Mouse (Mus musculus): ENCODE data around the gene Klhdc8a.
A peak's percentile ranks its signal among the peaks of the same experiment; 100 is the strongest.

Gene Klhdc8a

GRCm38 (mm10) chr1:132290921-132291675 lies 7.3 kb upstream of the Klhdc8a start:
- DNase-seq (ENCODE audit: low read depth) = no peak

- no peak for DNase-seq (ENCODE audit: low read depth)
Observed at GRCm38 (mm10) chr1:132291706-132292105, 6.7 kb upstream of the Klhdc8a start.

- no peak for DNase-seq (ENCODE audit: low read depth)
Observed at GRCm38 (mm10) chr1:132292318-132293129, 5.9 kb upstream of the Klhdc8a start.

GRCm38 (mm10) chr1:132295506-132295905 lies 2.9 kb upstream of the Klhdc8a start:
- DNase-seq (ENCODE audit: low read depth) = no peak

- DNase-seq (ENCODE audit: low read depth) = no peak
Observed at GRCm38 (mm10) chr1:132296051-132296450, 2.4 kb upstream of the Klhdc8a start.

- no peak for DNase-seq (ENCODE audit: low read depth)
Observed at GRCm38 (mm10) chr1:132298801-132299464, 507 bp downstream of the Klhdc8a start.

- DNase-seq (ENCODE audit: low read depth) = no peak
Observed at GRCm38 (mm10) chr1:132299744-132300143, 1.3 kb downstream of the Klhdc8a start.

- DNase-seq (ENCODE audit: low read depth) = no peak
Observed at GRCm38 (mm10) chr1:132301242-132301641, 2.8 kb downstream of the Klhdc8a start.

- no peak for DNase-seq (ENCODE audit: low read depth)
Observed at GRCm38 (mm10) chr1:132302341-132302866, 4.0 kb downstream of the Klhdc8a start.

- no peak for DNase-seq (ENCODE audit: low read depth)
Observed at GRCm38 (mm10) chr1:132304618-132305214, 6.3 kb downstream of the Klhdc8a start.

GRCm38 (mm10) chr1:132306160-132306559 lies 7.7 kb downstream of the Klhdc8a start:
- DNase-seq (ENCODE audit: low read depth) = no peak

GRCm38 (mm10) chr1:132306808-132307207 lies 8.4 kb downstream of the Klhdc8a start:
- no peak for DNase-seq (ENCODE audit: low read depth)

- no peak for DNase-seq (ENCODE audit: low read depth)
Observed at GRCm38 (mm10) chr1:132307962-132308361, 9.5 kb downstream of the Klhdc8a start.

- no peak for DNase-seq (ENCODE audit: low read depth)
Observed at GRCm38 (mm10) chr1:132308674-132309073, 10.2 kb downstream of the Klhdc8a start.

- DNase-seq (ENCODE audit: low read depth) = no peak
Observed at GRCm38 (mm10) chr1:132310754-132311153, 12.3 kb downstream of the Klhdc8a start.

- DNase-seq (ENCODE audit: low read depth) = no peak
Observed at GRCm38 (mm10) chr1:132311174-132311859, 12.9 kb downstream of the Klhdc8a start.

- DNase-seq (ENCODE audit: low read depth) = no peak
Observed at GRCm38 (mm10) chr1:132312043-132312442, 13.6 kb downstream of the Klhdc8a start.

- peak; percentile 55 for DNase-seq (ENCODE audit: low read depth)
Observed at GRCm38 (mm10) chr1:132312703-132313102, 14.3 kb downstream of the Klhdc8a start.

- peak; percentile 65 for DNase-seq (ENCODE audit: low read depth)
Observed at GRCm38 (mm10) chr1:132315889-132316624, 17.6 kb downstream of the Klhdc8a start, which contains the start of gene Nuak2. Nuak2 (plus strand) TSS chr1:132316126.

GRCm38 (mm10) chr1:132316625-132316994 lies 18.2 kb downstream of the Klhdc8a start:
- DNase-seq (ENCODE audit: low read depth) = no peak

GRCm38 (mm10) chr1:132317413-132317812 lies 19.0 kb downstream of the Klhdc8a start:
- DNase-seq (ENCODE audit: low read depth) = no peak

Measured in c-Kit-positive CD71-negative TER-119-negative erythroid progenitor cells, embryonic 14.5 days (primary cell).